Mouse (Mus musculus) E14TG2a.4 (cell line): ENCODE data around the gene Pan3.

Experiments used
- CTCF ChIP-seq: conservative IDR thresholded peaks from 2 replicates; pipeline ENCODE4 v1.5.1; 2014; ENCODE audit warnings: low read length
- POU5F1 ChIP-seq: IDR thresholded peaks from 2 replicates; pipeline ENCODE4 v1.6.1; 2014; ENCODE audit warnings: low read length, borderline replicate concordance

- TF ChIP-seq CTCF, result no peak
- no peak for TF ChIP-seq POU5F1
These were observed 67.0 kb downstream of the Pan3 start for GRCm38 (mm10) chr5:147496921-147497320.
